Mouse (Mus musculus) forelimb bud, embryonic 11.5 days (tissue): ENCODE measurements around the gene Dctpp1.

Experiments
- DNase-seq: peaks from one replicate; pipeline ENCODE4 v3.0.0-alpha.2; 2012; ENCODE audit warnings: low read depth, low spot score

The Dctpp1 gene

DNA sequence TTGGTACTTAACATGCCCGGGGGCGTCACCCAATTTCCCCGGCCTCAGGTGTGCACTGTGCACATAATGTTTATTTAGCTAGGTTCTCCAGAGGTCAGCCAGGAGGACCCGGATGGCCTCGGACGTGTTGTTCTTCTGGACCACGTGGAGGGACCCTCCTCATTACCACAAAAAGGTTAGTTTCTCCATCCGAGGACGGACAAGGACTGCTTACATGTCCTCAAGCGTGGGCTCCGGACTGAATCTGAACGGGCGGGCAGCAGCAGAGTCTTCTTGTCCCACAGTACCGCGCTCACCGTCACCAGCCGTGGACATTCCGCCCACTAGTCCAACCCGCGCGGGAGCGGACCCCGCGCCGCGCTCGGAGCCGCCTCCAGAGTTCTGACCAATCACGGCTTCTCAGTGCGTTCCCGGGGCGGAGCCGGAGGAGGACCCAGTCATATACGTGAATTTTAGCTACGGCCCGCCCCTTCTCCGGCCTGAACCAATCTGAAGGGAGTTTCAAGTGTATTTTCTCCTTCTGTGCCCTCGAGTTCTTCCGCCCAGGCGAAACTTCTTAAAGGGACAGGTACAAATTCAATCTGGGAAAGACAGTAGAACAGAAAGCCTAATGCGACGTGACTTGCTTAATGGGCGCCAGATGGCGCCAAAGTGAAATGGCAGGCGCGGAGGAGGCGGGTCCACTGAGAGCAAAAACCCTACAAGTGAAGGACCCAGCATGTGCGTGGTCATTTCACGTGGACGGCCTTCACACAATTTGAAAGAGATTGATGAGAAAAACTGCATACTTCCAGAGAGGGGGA, at the start of gene Dctpp1:
Gene Dctpp1 (minus strand): TSS at position 401 of the 803 bp plus-strand sequence.
- DNase-seq = peak; percentile 99

DNA sequence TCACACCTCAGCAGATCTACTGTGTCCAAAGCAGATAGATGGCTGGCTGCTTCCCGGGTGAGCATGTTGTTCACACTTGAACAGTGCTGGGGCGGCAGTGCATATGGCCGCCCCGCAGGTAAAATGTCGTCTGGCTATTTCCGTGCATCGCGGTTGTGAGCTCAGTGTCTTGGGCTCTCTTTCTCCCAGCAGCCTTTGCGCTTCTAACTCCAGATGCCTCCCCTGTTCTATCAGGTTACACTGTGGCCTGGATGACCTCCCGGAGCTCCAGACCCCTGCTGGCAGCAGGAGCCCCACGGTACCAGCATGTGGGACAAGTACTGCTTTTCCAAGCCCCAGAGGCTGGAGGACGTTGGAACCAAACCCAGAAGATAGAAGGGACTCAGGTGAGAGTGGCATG, 49.4 kb upstream of the Dctpp1 start:
- DNase-seq = no peak

- DNase-seq = peak; percentile 77
These were observed 48.4 kb upstream of the Dctpp1 start for GRCm38 (mm10) chr7:127308887-127309286.

DNA sequence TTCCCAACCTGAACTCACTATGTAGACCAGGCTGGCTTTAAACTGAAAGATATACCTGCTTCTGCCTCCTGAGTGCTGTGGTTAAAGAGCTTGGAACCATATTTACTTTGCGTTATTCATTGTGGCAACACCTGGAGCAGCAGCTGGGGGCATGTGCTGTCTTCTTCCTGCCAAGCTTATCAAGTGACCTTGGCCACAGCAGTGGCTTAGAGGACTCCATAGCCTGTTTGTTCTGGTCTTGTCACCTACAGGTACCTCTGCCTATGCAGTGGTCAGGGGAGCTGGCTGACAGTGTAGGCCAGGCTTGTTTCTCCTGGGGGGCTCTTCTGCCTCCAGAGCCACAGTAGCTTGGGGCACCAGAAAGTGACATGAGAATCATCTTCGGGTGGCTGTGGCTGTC, 47.9 kb upstream of the Dctpp1 start:
- DNase-seq = no peak

- no peak for DNase-seq
These were observed 37.2 kb upstream of the Dctpp1 start for GRCm38 (mm10) chr7:127297586-127298193.

GRCm38 (mm10) chr7:127296786-127297555, 36.5 kb upstream of the Dctpp1 start:
- DNase-seq = no peak

- no peak for DNase-seq
These were observed 35.6 kb upstream of the Dctpp1 start, which contains the start of gene Itgal for GRCm38 (mm10) chr7:127296098-127296497. Itgal (plus strand) TSS chr7:127296260.

- no peak for DNase-seq
These were observed 29.6 kb upstream of the Dctpp1 start for GRCm38 (mm10) chr7:127290142-127290541.

- DNase-seq = no peak
These were observed 28.8 kb upstream of the Dctpp1 start for GRCm38 (mm10) chr7:127289306-127289705.

GRCm38 (mm10) chr7:127287940-127288339, 27.4 kb upstream of the Dctpp1 start:
- no peak for DNase-seq

DNA sequence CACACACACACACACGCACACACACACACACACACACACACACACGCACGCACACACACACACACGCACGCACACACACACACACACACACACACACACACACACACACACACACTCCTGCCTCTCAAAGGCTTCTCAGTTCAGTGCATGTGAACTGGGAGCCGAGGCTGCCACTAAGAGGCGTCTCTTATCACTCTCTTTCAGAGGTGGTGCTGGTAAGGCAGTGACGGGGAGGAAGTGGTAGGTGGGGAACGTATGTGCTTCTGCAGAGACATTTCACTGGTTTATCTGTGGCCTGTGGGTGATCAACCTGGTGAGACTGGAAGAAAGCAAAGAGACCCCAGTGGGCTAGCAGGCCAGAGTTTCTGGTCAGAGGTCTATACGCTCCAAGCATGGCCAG, 24.6 kb upstream of the Dctpp1 start:
- DNase-seq = no peak

GRCm38 (mm10) chr7:127282190-127282589, 21.7 kb upstream of the Dctpp1 start:
- no peak for DNase-seq

DNA sequence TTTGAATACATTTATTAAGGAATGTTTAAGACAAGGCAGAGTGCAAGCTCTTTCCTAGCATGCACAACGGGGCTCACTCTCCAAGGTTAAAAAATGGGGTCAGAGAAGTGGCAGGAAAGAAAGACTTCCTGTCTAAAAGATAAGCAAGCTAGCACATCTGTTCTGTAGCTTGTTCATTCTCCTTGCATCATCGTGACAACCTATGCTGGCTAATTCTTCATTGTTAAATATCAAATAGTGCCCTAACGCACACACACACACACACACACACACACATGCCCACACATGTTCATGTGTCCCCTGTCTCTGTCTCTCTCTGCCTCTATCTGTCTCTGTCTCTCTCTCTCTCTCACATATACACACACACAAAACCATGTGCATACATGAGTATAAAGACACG, 20.6 kb upstream of the Dctpp1 start:
- no peak for DNase-seq

DNA sequence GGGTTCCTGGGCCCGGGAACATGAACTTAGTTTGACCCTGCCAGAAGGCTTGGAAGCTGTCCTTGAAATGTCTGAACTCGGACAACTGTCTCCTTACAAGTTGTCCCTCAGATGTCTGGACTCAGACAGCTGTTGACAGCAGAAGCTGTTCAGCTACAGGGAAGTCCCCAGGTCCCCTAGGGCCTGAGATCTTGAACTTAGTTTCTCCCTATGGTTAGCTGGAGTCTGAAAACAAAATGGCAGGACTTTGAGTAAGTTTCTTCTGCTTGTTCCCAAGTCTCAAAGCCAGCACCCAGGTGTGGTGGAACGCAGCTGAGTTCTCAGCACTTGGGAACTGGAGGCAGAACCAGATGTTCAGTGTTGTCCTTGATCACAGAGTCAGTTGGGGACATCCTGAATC, 19.6 kb upstream of the Dctpp1 start:
- DNase-seq = no peak

DNA sequence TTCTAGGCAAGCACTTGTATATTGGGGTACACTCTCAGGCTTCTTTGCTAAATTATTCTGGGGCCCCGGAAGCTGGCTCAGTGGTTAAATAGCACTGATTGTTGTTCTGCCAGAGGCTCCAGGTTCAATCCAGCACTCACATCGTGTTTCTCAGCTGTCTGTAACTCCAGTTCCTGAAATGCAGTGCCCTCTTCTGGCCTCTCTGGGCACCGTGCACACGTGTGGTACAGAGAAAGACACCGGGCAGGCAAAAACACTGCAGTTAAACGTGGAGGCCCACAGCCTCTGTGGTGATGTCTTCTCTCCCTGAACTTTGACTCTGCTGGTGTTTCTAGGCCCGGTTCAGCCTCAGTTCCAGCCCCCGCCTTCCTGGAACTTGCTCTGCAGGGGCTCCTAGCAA, 17.8 kb upstream of the Dctpp1 start:
- peak; percentile 39 for DNase-seq

- DNase-seq = no peak
These were observed 16.0 kb upstream of the Dctpp1 start for GRCm38 (mm10) chr7:127276519-127276961.

- DNase-seq = peak; percentile 97
These were observed 13.6 kb upstream of the Dctpp1 start, which contains the start of gene Sephs2 for GRCm38 (mm10) chr7:127273925-127274789. Sephs2 (minus strand) TSS chr7:127274055.

- DNase-seq = peak; percentile 24
These were observed 12.8 kb upstream of the Dctpp1 start for GRCm38 (mm10) chr7:127273118-127273923.

GRCm38 (mm10) chr7:127272566-127272965, 12.1 kb upstream of the Dctpp1 start:
- DNase-seq = no peak

- DNase-seq = no peak
These were observed 10.6 kb upstream of the Dctpp1 start for GRCm38 (mm10) chr7:127271093-127271492.
